Mouse (Mus musculus) forebrain, embryonic 11.5 days (tissue): ENCODE results near the gene Prdm16. TPM values are rescaled to one million over a fixed set of nuclear protein-coding genes. Genes with fewer than 3 reads are reported as not detected.

ENCODE experiments used
- ATAC-seq: fragments of 200-750 bp; cut with Nextera tagmentation; replicated peaks from 2 replicates; pipeline ENCODE4 v1.8.0; 2017; ENCODE audit warnings: moderate TSS enrichment; ENCODE audit not compliant: low FRiP score
- DNase-seq: peaks from one replicate; pipeline ENCODE4 v3.0.0-alpha.2; 2017; ENCODE audit warnings: low spot score
- H3K27ac ChIP-seq: fragments of 300-500 bp; sonication (generic); 2 replicates; pipeline ENCODE4 v1.5.1; 2014; ENCODE audit warnings: low read depth, low read length
- H3K27me3 ChIP-seq: fragments of 300-500 bp; sonication (generic); 2 replicates; pipeline ENCODE4 v1.6.1; 2014; ENCODE audit warnings: mild to moderate bottlenecking, low read length, mixed read lengths; ENCODE audit not compliant: control insufficient read depth, insufficient read depth
- H3K36me3 ChIP-seq: fragments of 300-500 bp; sonication (generic); 2 replicates; pipeline ENCODE4 v1.6.1; 2014; ENCODE audit warnings: mild to moderate bottlenecking, low read length, moderate library complexity, mixed read lengths; ENCODE audit not compliant: control insufficient read depth, insufficient read depth
- H3K4me1 ChIP-seq: fragments of 300-500 bp; sonication (generic); replicated peaks from 2 replicates; pipeline ENCODE4 v1.6.1; 2014; ENCODE audit warnings: low read length, mixed read lengths; ENCODE audit not compliant: control insufficient read depth, insufficient read depth
- H3K4me2 ChIP-seq: fragments of 300-500 bp; sonication (generic); 2 replicates; pipeline ENCODE4 v1.6.1; 2014; ENCODE audit warnings: low read depth, mild to moderate bottlenecking, low read length, moderate library complexity, mixed read lengths; ENCODE audit not compliant: severe bottlenecking
- H3K4me3 ChIP-seq: fragments of 300-500 bp; sonication (generic); 2 replicates; pipeline ENCODE4 v1.5.1; 2014; ENCODE audit warnings: low read depth, low read length
- H3K9ac ChIP-seq: fragments of 300-500 bp; sonication (generic); 2 replicates; pipeline ENCODE4 v1.6.1; 2014; ENCODE audit warnings: low read length
- H3K9me3 ChIP-seq: fragments of 300-500 bp; sonication (generic); 2 replicates; pipeline ENCODE4 v1.6.1; 2016; ENCODE audit warnings: low read length, mixed read lengths; ENCODE audit not compliant: control insufficient read depth
- WGBS: fragments of 180-500 bp; shearing (Covaris S2); extraction: QIAGEN DNeasy Blood & Tissue Kit; methylation state at CpG from one replicate; pipeline ENCODE4 v1.1.7; 2014; 5-methylcytosine and 5-hydroxymethylcytosine counted together
- polyA plus RNA-seq: library from polyadenylated mRNA; unstranded; fragments of >200 nt; fragmentation: Nextera tagmentation; extraction: Ambion mirVana; gene quantifications from 2 replicates; pipeline ENCODE4 v1.2.1, GENCODE M21; 2014

Gene Prdm16
- polyA plus RNA-seq, 1 experiment from 2014 or later, result 49.3 TPM

- H3K4me1 ChIP-seq, result peaks cover 6% of the 10 kb centered on the region; the same call in 1 of the 2 replicates
- no peak overlapping the region for H3K27ac ChIP-seq
- H3K36me3 ChIP-seq, result no peaks in the 10 kb centered on the region
- WGBS, result 45% methylated on average over 19 of the region's 19 CpGs
- H3K27me3 ChIP-seq, result no peaks in the 10 kb centered on the region
- no peak overlapping the region for H3K4me3 ChIP-seq
- ATAC-seq, result peak; percentile 39; the same call in 1 of the 2 replicates
- no peak overlapping the region for H3K9ac ChIP-seq
- no peak for DNase-seq
- no peaks in the 10 kb centered on the region for H3K9me3 ChIP-seq
- H3K4me2 ChIP-seq, result no peak overlapping the region
These were observed 289.7 kb downstream of the Prdm16 start for GRCm38 (mm10) chr4:154346731-154347522.

GRCm38 (mm10) chr4:154336650-154337049 lies 300.0 kb downstream of the Prdm16 start:
- H3K27ac ChIP-seq, result 0 out of 2 replicates have a peak overlapping the region, but pooled peaks have one; percentile 41
- DNase-seq, result peak; percentile 62

GRCm38 (mm10) chr4:154335761-154336160 lies 300.9 kb downstream of the Prdm16 start, which contains the start of gene B230104I21Rik:
TSS of gene B230104I21Rik (plus strand) at chr4:154336127.
- Histone ChIP-seq H3K27me3 (no peaks in the 10 kb centered on the region), H3K27ac (peak within 1 kb of the TSS; percentile 41; the same call in 1 of the 2 replicates), H3K9ac (no peak within 1 kb of the TSS; the same call in 1 of the 2 replicates), H3K4me2 (no peak within 1 kb of the TSS; the same call in 1 of the 2 replicates), H3K4me3 (no peak within 1 kb of the TSS), H3K4me1 (peaks cover 15% of the 10 kb centered on the region), H3K36me3 (no peaks in the 10 kb centered on the region; the same call in 1 of the 2 replicates), H3K9me3 (no peaks in the 10 kb centered on the region)
- 68% methylated on average over 12 of the region's 12 CpGs for WGBS
- no peak for DNase-seq
- 0 out of 2 replicates have a peak, but pooled peaks have one; percentile 63 for ATAC-seq

More at GRCm38 (mm10) chr4:154336650-154337049, 300.0 kb downstream of the Prdm16 start:
- ATAC-seq, result no peak
- Histone ChIP-seq H3K4me2 (no peak overlapping the region), H3K9ac (no peak overlapping the region), H3K36me3 (no peaks in the 10 kb centered on the region; the same call in 1 of the 2 replicates), H3K4me3 (no peak overlapping the region), H3K27me3 (no peaks in the 10 kb centered on the region), H3K4me1 (peaks cover 15% of the 10 kb centered on the region), H3K9me3 (no peaks in the 10 kb centered on the region)
- WGBS, result 14% methylated on average over 10 of the region's 10 CpGs

GRCm38 (mm10) chr4:154334699-154335402 lies 301.8 kb downstream of the Prdm16 start:
- DNase-seq (no peak), ATAC-seq (no peak)
- H3K9me3 ChIP-seq, result no peaks in the 10 kb centered on the region
- peaks cover 15% of the 10 kb centered on the region for H3K4me1 ChIP-seq
- no peaks in the 10 kb centered on the region for H3K27me3 ChIP-seq
- no peak overlapping the region; the same call in 1 of the 2 replicates for H3K9ac ChIP-seq
- WGBS, result 74% methylated on average over 48 of the region's 48 CpGs
- no peak overlapping the region; the same call in 1 of the 2 replicates for H3K4me2 ChIP-seq
- H3K27ac ChIP-seq, result no peak overlapping the region
- H3K36me3 ChIP-seq, result no peaks in the 10 kb centered on the region; the same call in 1 of the 2 replicates
- no peak overlapping the region for H3K4me3 ChIP-seq

- Histone ChIP-seq H3K4me2 (no peak overlapping the region), H3K36me3 (no peaks in the 10 kb centered on the region; the same call in 1 of the 2 replicates), H3K4me3 (no peak overlapping the region), H3K4me1 (peaks cover 15% of the 10 kb centered on the region), H3K9ac (no peak overlapping the region), H3K9me3 (no peaks in the 10 kb centered on the region), H3K27me3 (no peaks in the 10 kb centered on the region), H3K27ac (no peak overlapping the region)
- WGBS, result 81% methylated on average over 8 of the region's 8 CpGs
- no peak for DNase-seq
- ATAC-seq, result no peak
These were observed 303.4 kb downstream of the Prdm16 start for GRCm38 (mm10) chr4:154333300-154333699.

- ATAC-seq, result no peak
- H3K4me3 ChIP-seq, result no peak overlapping the region
- H3K36me3 ChIP-seq, result no peaks in the 10 kb centered on the region; the same call in 1 of the 2 replicates
- peaks cover 7% of the 10 kb centered on the region; the same call in 1 of the 2 replicates for H3K4me1 ChIP-seq
- H3K4me2 ChIP-seq, result no peak overlapping the region
- H3K27ac ChIP-seq, result no peak overlapping the region
- no peaks in the 10 kb centered on the region for H3K27me3 ChIP-seq
- no peak overlapping the region for H3K9ac ChIP-seq
- WGBS, result 56% methylated on average over 12 of the region's 12 CpGs
- DNase-seq, result no peak
- no peaks in the 10 kb centered on the region for H3K9me3 ChIP-seq
These were observed 305.4 kb downstream of the Prdm16 start for GRCm38 (mm10) chr4:154331271-154331670.

GRCm38 (mm10) chr4:154330001-154330400 lies 306.7 kb downstream of the Prdm16 start:
- H3K36me3 ChIP-seq, result no peaks in the 10 kb centered on the region; the same call in 1 of the 2 replicates

GRCm38 (mm10) chr4:154328836-154329235 lies 307.8 kb downstream of the Prdm16 start:
- H3K4me3 ChIP-seq, result no peak overlapping the region
- peak; percentile 87 for DNase-seq
- no peaks in the 10 kb centered on the region for H3K27me3 ChIP-seq
- H3K36me3 ChIP-seq, result no peaks in the 10 kb centered on the region; the same call in 1 of the 2 replicates
- peak; percentile 57 for ATAC-seq
- H3K4me2 ChIP-seq, result no peak overlapping the region
- 5% methylated on average over 6 of the region's 6 CpGs for WGBS
- H3K9me3 ChIP-seq, result no peaks in the 10 kb centered on the region
- no peaks in the 10 kb centered on the region for H3K4me1 ChIP-seq
- no peak overlapping the region for H3K9ac ChIP-seq
- no peak overlapping the region for H3K27ac ChIP-seq

More at GRCm38 (mm10) chr4:154330001-154330400, 306.7 kb downstream of the Prdm16 start:
- Histone ChIP-seq H3K4me3 (no peak overlapping the region), H3K4me1 (no peaks in the 10 kb centered on the region), H3K9me3 (no peaks in the 10 kb centered on the region), H3K27me3 (no peaks in the 10 kb centered on the region), H3K9ac (no peak overlapping the region; the same call in 1 of the 2 replicates), H3K4me2 (no peak overlapping the region), H3K27ac (no peak overlapping the region)
- WGBS, result 92% methylated on average over 7 of the region's 7 CpGs
- no peak for DNase-seq
- ATAC-seq, result no peak
